Mouse (Mus musculus) ES-Bruce4 (cell line): Measurements from ENCODE around the gene Gorasp1.

Experiments
- EP300 ChIP-seq: IDR thresholded peaks from 2 replicates; pipeline ENCODE4 v1.6.1; 2011; ENCODE audit warnings: low read depth, low read length; ENCODE audit not compliant: insufficient read depth
- POLR2A ChIP-seq: IDR thresholded peaks from one replicate; pipeline ENCODE4 v1.8.1; 2011; ENCODE audit warnings: low read length; ENCODE audit not compliant: insufficient read depth

GRCm38 (mm10) chr9:119919858-119920257, 17.5 kb downstream of the Gorasp1 start:
- TF ChIP-seq EP300 (no peak), POLR2A (no peak)
